Mouse (Mus musculus): ENCODE data around the gene Cdcp1.

DNA sequence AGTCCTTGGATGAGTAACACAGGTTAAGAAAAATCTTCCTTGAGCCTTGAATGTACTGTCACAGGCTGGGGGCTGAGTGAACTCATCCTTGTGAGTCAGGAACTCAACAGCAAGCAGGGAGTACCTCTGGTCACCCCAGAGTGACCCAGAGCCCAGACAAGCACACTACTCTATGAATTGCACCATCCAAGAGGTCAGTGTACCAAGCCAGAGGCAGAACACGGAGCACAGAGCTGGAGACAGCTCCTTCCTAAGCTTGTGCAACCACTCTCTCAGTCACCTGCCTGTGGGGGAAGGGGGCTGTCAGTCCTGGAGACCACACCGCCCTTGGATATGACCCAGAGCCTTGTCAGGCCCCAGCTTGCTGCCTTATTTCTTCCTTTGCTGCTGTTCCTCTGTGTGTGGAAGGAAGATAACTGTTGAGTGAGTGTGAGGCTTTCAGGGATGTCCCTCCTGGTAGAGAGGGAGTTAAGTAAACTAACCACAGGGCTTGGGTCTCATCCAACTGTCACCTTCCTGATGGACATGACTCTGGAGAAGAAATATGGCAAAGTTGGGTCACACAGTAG lies 9.1 kb upstream of the Cdcp1 start:
- TF ChIP-seq EP300 (IDR thresholded peaks at IDR 0.05; ENCODE audit: low read depth) (peak; percentile 48; the same call in 1 of the 2 replicates), CTCF (IDR thresholded peaks at IDR 0.05; ENCODE audit: low read depth) (no peak)
